Mouse (Mus musculus) liver, embryonic 12.5 days (tissue): Measurements from ENCODE around the gene Actrt2. TPM values are rescaled to one million over a fixed set of nuclear protein-coding genes. Genes with fewer than 3 reads are reported as not detected.

ENCODE experiments used
- ATAC-seq: fragments of 200-750 bp; cut with Nextera tagmentation; 2 replicates; pipeline ENCODE4 v1.8.0; 2017; ENCODE audit warnings: moderate number of reproducible peaks, mild to moderate bottlenecking, moderate library complexity
- H3K27ac ChIP-seq: fragments of 300-500 bp; sonication (generic); 2 replicates; pipeline ENCODE4 v1.5.1; 2016; ENCODE audit warnings: mild to moderate bottlenecking
- H3K27me3 ChIP-seq: fragments of 300-500 bp; sonication (generic); replicated peaks from 2 replicates; pipeline ENCODE4 v1.6.1; 2016; ENCODE audit warnings: mild to moderate bottlenecking, moderate library complexity
- H3K36me3 ChIP-seq: fragments of 300-500 bp; sonication (generic); 2 replicates; pipeline ENCODE4 v1.6.1; 2016; ENCODE audit warnings: mild to moderate bottlenecking, moderate library complexity
- H3K4me1 ChIP-seq: fragments of 300-500 bp; sonication (generic); 2 replicates; pipeline ENCODE4 v1.6.1; 2016
- H3K4me2 ChIP-seq: fragments of 300-500 bp; sonication (generic); 2 replicates; pipeline ENCODE4 v1.6.1; 2016; ENCODE audit warnings: mild to moderate bottlenecking, moderate library complexity
- H3K4me3 ChIP-seq: fragments of 300-500 bp; sonication (generic); 2 replicates; pipeline ENCODE4 v1.5.1; 2016; ENCODE audit warnings: mild to moderate bottlenecking, moderate library complexity
- H3K9ac ChIP-seq: fragments of 300-500 bp; sonication (generic); 2 replicates; pipeline ENCODE4 v1.6.1; 2016; ENCODE audit warnings: mild to moderate bottlenecking, moderate library complexity
- H3K9me3 ChIP-seq: fragments of 300-500 bp; sonication (generic); replicated peaks from 2 replicates; pipeline ENCODE4 v1.6.1; 2016; ENCODE audit warnings: mild to moderate bottlenecking, moderate library complexity
- whole genome bisulfite sequencing: fragments of 180-500 bp; shearing (Covaris S2); methylation state at CpG from one replicate; pipeline ENCODE4 v1.1.7; 2016; ENCODE audit not compliant: insufficient replicate concordance; 5-methylcytosine and 5-hydroxymethylcytosine counted together
- polyA plus RNA-seq: library from polyadenylated mRNA; unstranded; fragments of >200 nt; fragmentation: Nextera tagmentation; extraction: Ambion mirVana; gene quantifications from 2 replicates; pipeline ENCODE4 v1.2.1, GENCODE M21; 2016

The Actrt2 gene
- not detected in 2 replicates for polyA plus RNA-seq

- Histone ChIP-seq H3K9me3 (no peaks in the 10 kb centered on the region), H3K36me3 (no peaks in the 10 kb centered on the region), H3K27ac (no peak within 1 kb of the TSS), H3K4me3 (no peak within 1 kb of the TSS), H3K4me2 (no peak within 1 kb of the TSS), H3K27me3 (peaks cover 14% of the 10 kb centered on the region), H3K9ac (no peak within 1 kb of the TSS), H3K4me1 (no peaks in the 10 kb centered on the region)
- 76% methylated on average over 2 of the region's 2 CpGs for WGBS
- ATAC-seq: no peak
These were observed at the start of gene Actrt2 for GRCm38 (mm10) chr4:154667767-154668166. Gene Actrt2, minus strand, starts transcription at chr4:154667867.

- no peak overlapping the region for H3K27ac ChIP-seq
- H3K27me3 ChIP-seq: peaks cover 11% of the 10 kb centered on the region; the same call in 1 of the 2 replicates
- no peak overlapping the region for H3K4me2 ChIP-seq
- no peak overlapping the region for H3K9ac ChIP-seq
- WGBS: 62% methylated on average over 21 of the region's 21 CpGs
- no peaks in the 10 kb centered on the region for H3K36me3 ChIP-seq
- no peaks in the 10 kb centered on the region for H3K4me1 ChIP-seq
- no peak overlapping the region for H3K4me3 ChIP-seq
- no peak for ATAC-seq
- no peaks in the 10 kb centered on the region for H3K9me3 ChIP-seq
These were observed 41.9 kb upstream of the Actrt2 start for GRCm38 (mm10) chr4:154709391-154710107.

- ATAC-seq: no peak
- WGBS: 31% methylated on average over 2 of the region's 2 CpGs
- H3K27me3 ChIP-seq: peaks cover 16% of the 10 kb centered on the region; the same call in 1 of the 2 replicates
These were observed 41.1 kb upstream of the Actrt2 start for GRCm38 (mm10) chr4:154708811-154709210.

GRCm38 (mm10) chr4:154708223-154708622 lies 40.6 kb upstream of the Actrt2 start:
- H3K4me1 ChIP-seq: no peaks in the 10 kb centered on the region
- no peak for ATAC-seq
- WGBS: 82% methylated on average over 11 of the region's 11 CpGs
- peaks cover 16% of the 10 kb centered on the region; the same call in 1 of the 2 replicates for H3K27me3 ChIP-seq
- no peak overlapping the region for H3K27ac ChIP-seq
- no peak overlapping the region for H3K4me2 ChIP-seq
- H3K36me3 ChIP-seq: no peaks in the 10 kb centered on the region
- H3K4me3 ChIP-seq: no peak overlapping the region
- no peak overlapping the region for H3K9ac ChIP-seq
- no peaks in the 10 kb centered on the region for H3K9me3 ChIP-seq

More at GRCm38 (mm10) chr4:154708811-154709210, 41.1 kb upstream of the Actrt2 start:
- no peaks in the 10 kb centered on the region for H3K36me3 ChIP-seq
- no peaks in the 10 kb centered on the region for H3K9me3 ChIP-seq
- H3K9ac ChIP-seq: no peak overlapping the region
- H3K27ac ChIP-seq: no peak overlapping the region
- no peaks in the 10 kb centered on the region for H3K4me1 ChIP-seq
- H3K4me2 ChIP-seq: no peak overlapping the region
- no peak overlapping the region for H3K4me3 ChIP-seq

GRCm38 (mm10) chr4:154707521-154707920 lies 39.9 kb upstream of the Actrt2 start:
- Histone ChIP-seq H3K9ac (no peak overlapping the region), H3K4me1 (no peaks in the 10 kb centered on the region), H3K4me2 (no peak overlapping the region), H3K27me3 (peaks cover 16% of the 10 kb centered on the region; the same call in 1 of the 2 replicates), H3K9me3 (no peaks in the 10 kb centered on the region), H3K27ac (no peak overlapping the region), H3K36me3 (no peaks in the 10 kb centered on the region), H3K4me3 (no peak overlapping the region)
- no peak for ATAC-seq
- WGBS: 67% methylated on average over 4 of the region's 4 CpGs

GRCm38 (mm10) chr4:154706442-154706841 lies 38.8 kb upstream of the Actrt2 start:
- WGBS: 58% methylated on average over 1 of the region's 1 CpGs
- ATAC-seq: no peak
- peaks cover 11% of the 10 kb centered on the region; the same call in 1 of the 2 replicates for H3K27me3 ChIP-seq
- no peak overlapping the region for H3K27ac ChIP-seq
- H3K9ac ChIP-seq: no peak overlapping the region
- H3K4me3 ChIP-seq: no peak overlapping the region
- H3K9me3 ChIP-seq: no peaks in the 10 kb centered on the region
- H3K4me2 ChIP-seq: no peak overlapping the region
- no peaks in the 10 kb centered on the region for H3K4me1 ChIP-seq
- H3K36me3 ChIP-seq: no peaks in the 10 kb centered on the region

GRCm38 (mm10) chr4:154705681-154706080 lies 38.0 kb upstream of the Actrt2 start:
- Histone ChIP-seq H3K4me1 (no peaks in the 10 kb centered on the region), H3K9me3 (no peaks in the 10 kb centered on the region), H3K27me3 (peaks cover 11% of the 10 kb centered on the region; the same call in 1 of the 2 replicates), H3K4me2 (no peak overlapping the region), H3K4me3 (no peak overlapping the region), H3K36me3 (no peaks in the 10 kb centered on the region), H3K9ac (no peak overlapping the region), H3K27ac (no peak overlapping the region)
- ATAC-seq: no peak
- 64% methylated on average over 4 of the region's 4 CpGs for WGBS

- Histone ChIP-seq H3K4me1 (no peaks in the 10 kb centered on the region), H3K36me3 (no peaks in the 10 kb centered on the region), H3K4me3 (no peak overlapping the region), H3K9ac (no peak overlapping the region), H3K4me2 (no peak overlapping the region), H3K9me3 (no peaks in the 10 kb centered on the region), H3K27ac (no peak overlapping the region), H3K27me3 (peaks cover 11% of the 10 kb centered on the region; the same call in 1 of the 2 replicates)
- no peak for ATAC-seq
- WGBS: 68% methylated on average over 6 of the region's 6 CpGs
These were observed 37.4 kb upstream of the Actrt2 start for GRCm38 (mm10) chr4:154705056-154705455.

- Histone ChIP-seq H3K27ac (no peak overlapping the region), H3K9ac (no peak overlapping the region), H3K4me1 (no peaks in the 10 kb centered on the region), H3K27me3 (peaks cover 11% of the 10 kb centered on the region; the same call in 1 of the 2 replicates), H3K4me2 (no peak overlapping the region), H3K9me3 (no peaks in the 10 kb centered on the region), H3K36me3 (no peaks in the 10 kb centered on the region), H3K4me3 (no peak overlapping the region)
- WGBS: 62% methylated on average over 7 of the region's 7 CpGs
- no peak for ATAC-seq
These were observed 36.9 kb upstream of the Actrt2 start for GRCm38 (mm10) chr4:154704591-154704990.

GRCm38 (mm10) chr4:154703426-154704070 lies 35.9 kb upstream of the Actrt2 start:
- H3K9me3 ChIP-seq: no peaks in the 10 kb centered on the region
- no peak overlapping the region for H3K9ac ChIP-seq
- WGBS: 60% methylated on average over 7 of the region's 7 CpGs
- no peak overlapping the region for H3K4me3 ChIP-seq
- no peak overlapping the region for H3K27ac ChIP-seq
- ATAC-seq: no peak
- H3K4me2 ChIP-seq: no peak overlapping the region
- peaks cover 11% of the 10 kb centered on the region; the same call in 1 of the 2 replicates for H3K27me3 ChIP-seq
- H3K4me1 ChIP-seq: no peaks in the 10 kb centered on the region
- no peaks in the 10 kb centered on the region for H3K36me3 ChIP-seq

GRCm38 (mm10) chr4:154702931-154703330 lies 35.3 kb upstream of the Actrt2 start:
- Histone ChIP-seq H3K27me3 (peaks cover 7% of the 10 kb centered on the region), H3K4me2 (no peak overlapping the region), H3K36me3 (no peaks in the 10 kb centered on the region), H3K27ac (no peak overlapping the region), H3K9me3 (no peaks in the 10 kb centered on the region), H3K4me3 (no peak overlapping the region), H3K9ac (no peak overlapping the region), H3K4me1 (no peaks in the 10 kb centered on the region)
- no peak for ATAC-seq
- WGBS: 60% methylated on average over 7 of the region's 7 CpGs

- H3K36me3 ChIP-seq: no peaks in the 10 kb centered on the region
- no peak for ATAC-seq
- no peaks in the 10 kb centered on the region for H3K9me3 ChIP-seq
- WGBS: 49% methylated on average over 6 of the region's 6 CpGs
- H3K9ac ChIP-seq: no peak overlapping the region
- no peaks in the 10 kb centered on the region for H3K4me1 ChIP-seq
- H3K27ac ChIP-seq: no peak overlapping the region
- peaks cover 5% of the 10 kb centered on the region; the same call in 1 of the 2 replicates for H3K27me3 ChIP-seq
- no peak overlapping the region for H3K4me2 ChIP-seq
- H3K4me3 ChIP-seq: no peak overlapping the region
These were observed 34.5 kb upstream of the Actrt2 start for GRCm38 (mm10) chr4:154702186-154702585.
